Mouse (Mus musculus) heart, adult 2 months (tissue): ENCODE data around the gene Lrrfip2. TPM values are rescaled to one million over a fixed set of nuclear protein-coding genes. Genes with fewer than 3 reads are reported as not detected.

Source experiments
- DNase-seq, 2 experiments: peaks; one replicate each; pipeline ENCODE4 v3.0.0; 2021
- H3K27ac ChIP-seq: fragments of 200-600 bp; 2 replicates; pipeline ENCODE4 v1.8.1; 2022
- H3K27me3 ChIP-seq: fragments of 200-500 bp; 2 replicates; pipeline ENCODE4 v1.6.1; 2012; ENCODE audit warnings: mild to moderate bottlenecking, low read length, inconsistent platforms, mixed read lengths; ENCODE audit not compliant: control insufficient read depth, insufficient read depth
- H3K36me3 ChIP-seq: fragments of 200-500 bp; 2 replicates; pipeline ENCODE4 v1.6.1; 2012; ENCODE audit warnings: low read length, inconsistent platforms; ENCODE audit not compliant: control insufficient read depth, insufficient read depth
- H3K4me1 ChIP-seq: fragments of 200-500 bp; 2 replicates; pipeline ENCODE4 v1.6.1; 2011; ENCODE audit warnings: low read length; ENCODE audit not compliant: control insufficient read depth, insufficient read depth
- H3K4me3 ChIP-seq: fragments of 200-600 bp; 2 replicates; pipeline ENCODE4 v1.8.1; 2022
- H3K79me2 ChIP-seq: fragments of 200-500 bp; replicated peaks from 2 replicates; pipeline ENCODE4 v1.6.1; 2012; ENCODE audit warnings: mild to moderate bottlenecking, inconsistent platforms, low read length, moderate library complexity, mixed read lengths; ENCODE audit not compliant: control insufficient read depth, insufficient read depth
- H3K9ac ChIP-seq: fragments of 200-500 bp; 2 replicates; pipeline ENCODE4 v1.6.1; 2012; ENCODE audit warnings: low read depth, mild to moderate bottlenecking, control low read depth, inconsistent platforms, low read length, mixed read lengths
- CTCF ChIP-seq: fragments of 200-600 bp; IDR thresholded peaks from 2 replicates; pipeline ENCODE4 v1.8.1; 2022; ENCODE audit warnings: antibody characterized with exemption, mild to moderate bottlenecking, moderate library complexity
- EP300 ChIP-seq: fragments of 200-500 bp; IDR thresholded peaks from 2 replicates; pipeline ENCODE4 v1.6.1; 2011; ENCODE audit warnings: low read depth, low read length, control low read depth; ENCODE audit not compliant: insufficient read depth
- POLR2A ChIP-seq: fragments of 200-500 bp; IDR thresholded peaks from 2 replicates; pipeline ENCODE4 v1.6.1; 2011; ENCODE audit warnings: mild to moderate bottlenecking, low read depth, low read length, control low read depth; ENCODE audit not compliant: insufficient read depth
- WGBS: fragments of 180-500 bp; shearing (Covaris S2); methylation state at CpG from one replicate; pipeline ENCODE4 v1.1.7; 2018; 5-methylcytosine and 5-hydroxymethylcytosine counted together
- intact Hi-C: fragments of 180-260 bp; cut with DNase I; formaldehyde crosslinking; loops from one replicate; pipeline ENCODE4 v1.15.1; 2025
- polyA plus RNA-seq: library from polyadenylated mRNA; depleted of rRNA; stranded (reverse); fragments of >200 nt; gene quantifications from 2 replicates; pipeline ENCODE4 v1.2.3, GENCODE M21; 2012
- total RNA-seq, 2 experiments: library from RNA; stranded (reverse); gene quantifications; 2 replicates each; pipeline ENCODE4 v1.2.3; 2021

Gene Lrrfip2
- total and polyA plus RNA-seq, 3 experiments: 33.5 to 84.1 (median 83.6) TPM

DNA sequence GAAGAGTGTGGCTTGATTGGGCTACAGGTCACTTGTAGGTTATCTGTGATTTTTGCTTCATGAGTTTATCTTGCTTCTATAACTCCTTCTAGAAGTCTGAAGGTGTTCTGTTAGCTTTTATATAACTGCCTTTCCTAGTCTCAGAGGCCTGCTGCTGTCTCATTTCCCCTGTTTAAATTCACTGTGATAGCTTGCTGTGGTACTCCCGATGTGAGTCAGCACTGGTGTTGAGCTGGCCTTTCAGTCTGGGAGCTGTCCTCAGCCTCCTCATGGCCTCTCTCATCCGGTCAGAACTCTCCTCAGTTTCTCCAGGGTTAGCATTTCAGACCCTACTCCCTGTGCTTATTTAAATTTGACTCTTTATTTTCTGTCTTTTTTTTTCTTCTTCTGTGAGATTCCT lies 12.7 kb downstream of the Lrrfip2 start:
- no peak for TF ChIP-seq EP300
- no peak for TF ChIP-seq POLR2A
- no peak for TF ChIP-seq CTCF

GRCm38 (mm10) chr9:111138161-111138560 lies 20.8 kb downstream of the Lrrfip2 start:
- 92% methylated on average over 9 of the region's 9 CpGs for WGBS
- no peak overlapping the region for H3K27ac ChIP-seq
- peaks cover 5% of the 10 kb centered on the region for H3K79me2 ChIP-seq
- no peak for DNase-seq
- peaks cover 6% of the 10 kb centered on the region for H3K36me3 ChIP-seq
- H3K4me3 ChIP-seq: no peak overlapping the region
- TF ChIP-seq POLR2A (no peak), EP300 (no peak), CTCF (no peak)
- intact Hi-C loops: no loop called here
- no peaks in the 10 kb centered on the region for H3K27me3 ChIP-seq
- no peak overlapping the region for H3K9ac ChIP-seq
- peaks cover 2% of the 10 kb centered on the region; the same call in 1 of the 2 replicates for H3K4me1 ChIP-seq

More for the DNA sequence above, 12.7 kb downstream of the Lrrfip2 start:
- H3K27ac ChIP-seq: no peak overlapping the region
- peaks cover 18% of the 10 kb centered on the region; the same call in 1 of the 2 replicates for H3K36me3 ChIP-seq
- H3K79me2 ChIP-seq: peaks cover 7% of the 10 kb centered on the region
- no peak overlapping the region for H3K4me3 ChIP-seq
- no peak for DNase-seq
- 42% methylated on average over 2 of the region's 2 CpGs for WGBS
- H3K27me3 ChIP-seq: no peaks in the 10 kb centered on the region
- no peak overlapping the region for H3K9ac ChIP-seq
- intact Hi-C loops: no loop called here
- H3K4me1 ChIP-seq: peaks cover 8% of the 10 kb centered on the region

- Histone ChIP-seq H3K36me3 (peaks cover 27% of the 10 kb centered on the region), H3K9ac (no peak overlapping the region), H3K27ac (peak overlapping the region; percentile 60), H3K79me2 (peaks cover 2% of the 10 kb centered on the region; the same call in 1 of the 2 replicates), H3K4me3 (no peak overlapping the region), H3K27me3 (no peaks in the 10 kb centered on the region), H3K4me1 (peaks cover 20% of the 10 kb centered on the region)
- peak in 1 of 2 experiments; percentile 54 for DNase-seq
- TF ChIP-seq EP300: 0 out of 2 replicates have a peak, but pooled peaks have one; percentile 18
- TF ChIP-seq POLR2A: no peak
- WGBS: 81% methylated on average over 6 of the region's 6 CpGs
- intact Hi-C loops: no loop called here
Measured at GRCm38 (mm10) chr9:111142721-111143120, 25.3 kb downstream of the Lrrfip2 start.

DNA sequence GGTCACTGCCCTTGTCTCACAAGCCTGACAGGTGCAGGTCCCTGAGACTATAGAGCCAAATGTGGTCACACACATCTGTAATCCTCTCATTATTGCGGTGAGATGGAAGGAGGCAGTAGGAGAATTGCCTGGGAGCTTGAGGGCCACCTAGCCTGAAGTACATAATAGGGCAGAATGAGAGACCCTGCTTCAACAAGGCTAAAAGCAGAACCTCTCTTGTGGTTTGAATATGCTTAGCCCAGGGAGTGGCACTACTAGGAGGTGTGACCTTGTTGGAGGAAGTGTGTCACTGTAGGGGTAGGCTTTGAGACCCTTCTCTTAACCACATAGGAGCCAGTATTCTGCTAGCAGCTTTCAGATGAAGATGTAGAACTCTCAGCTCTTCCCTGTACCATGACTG lies 26.0 kb downstream of the Lrrfip2 start:
- no peaks in the 10 kb centered on the region for H3K79me2 ChIP-seq
- H3K4me1 ChIP-seq: peaks cover 20% of the 10 kb centered on the region
- no peak overlapping the region for H3K9ac ChIP-seq
- H3K27me3 ChIP-seq: no peaks in the 10 kb centered on the region
- TF ChIP-seq CTCF (no peak), POLR2A (no peak), EP300 (no peak)
- WGBS: 89% methylated on average over 1 of the region's 1 CpGs
- peak overlapping the region; percentile 60 for H3K27ac ChIP-seq
- intact Hi-C loops: no loop called here
- H3K36me3 ChIP-seq: peaks cover 32% of the 10 kb centered on the region
- DNase-seq: no peak
- H3K4me3 ChIP-seq: no peak overlapping the region

- WGBS: 55% methylated on average over 1 of the region's 1 CpGs
- no peak overlapping the region for H3K4me3 ChIP-seq
- intact Hi-C loops: loop anchor here (2.0 kb wide), 1 partner anchor 18 kb away; no protein-coding TSS in a partner anchor
- no peaks in the 10 kb centered on the region for H3K27me3 ChIP-seq
- TF ChIP-seq CTCF (no peak), EP300 (no peak), POLR2A (no peak)
- no peaks in the 10 kb centered on the region for H3K79me2 ChIP-seq
- DNase-seq: no peak
- no peak overlapping the region for H3K9ac ChIP-seq
- peak overlapping the region; percentile 71 for H3K27ac ChIP-seq
- peaks cover 39% of the 10 kb centered on the region for H3K36me3 ChIP-seq
- H3K4me1 ChIP-seq: peaks cover 29% of the 10 kb centered on the region
Measured at GRCm38 (mm10) chr9:111144711-111145110, 27.3 kb downstream of the Lrrfip2 start.

- TF ChIP-seq POLR2A (no peak), EP300 (0 out of 2 replicates have a peak, but pooled peaks have one; percentile 12)
- WGBS: 28% methylated on average over 3 of the region's 3 CpGs
- Histone ChIP-seq H3K36me3 (peaks cover 42% of the 10 kb centered on the region), H3K9ac (0 out of 2 replicates have a peak overlapping the region, but pooled peaks have one; percentile 8), H3K4me1 (peaks cover 31% of the 10 kb centered on the region), H3K27me3 (no peaks in the 10 kb centered on the region), H3K27ac (peak overlapping the region; percentile 71), H3K79me2 (no peaks in the 10 kb centered on the region), H3K4me3 (no peak overlapping the region)
- DNase-seq: no peak
- intact Hi-C loops: loop anchor here (2.0 kb wide), 1 partner anchor 19 kb away; no protein-coding TSS in a partner anchor
Measured at GRCm38 (mm10) chr9:111145497-111146190, 28.3 kb downstream of the Lrrfip2 start.
